In the genomic region with DNA sequence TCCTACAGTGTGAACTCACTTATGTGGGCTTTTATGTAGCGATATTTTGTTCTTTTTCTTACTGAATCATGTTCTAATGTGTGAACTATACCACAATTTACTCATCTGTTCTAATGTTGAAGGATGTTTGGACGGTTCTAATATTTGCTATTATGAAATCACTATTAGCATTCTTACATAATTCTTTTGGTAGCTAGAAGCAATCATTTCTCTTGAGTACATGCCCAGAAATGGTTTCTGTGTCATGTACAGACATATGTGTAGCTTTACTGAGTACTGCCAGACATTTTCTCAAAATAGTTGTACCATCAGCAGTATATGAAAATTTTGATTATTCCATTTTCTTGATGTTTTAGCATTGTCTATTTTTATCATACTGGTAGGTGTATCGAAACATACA, we compare ENCODE assay signal across 39 mouse cellular contexts. TPM values are rescaled to one million over a fixed set of nuclear protein-coding genes. Genes with fewer than 3 reads are reported as not detected.
"Had no signal": no experiment of that assay in that cellular context is flagged by ENCODE, and none has a peak within 500 bp of the region (broad histone marks: within the 10 kb centered on the region; RNA-seq: fewer than 3 reads in every experiment).

No protein-coding gene starts in this region.

- H3K9me3 ChIP-seq: heart, embryonic 10.5 days; heart, embryonic 12.5 days; hindbrain, embryonic 10.5 days; hindbrain, embryonic 12.5 days; intestine, embryonic 15.5 days; limb, embryonic 10.5 days; limb, embryonic 12.5 days; liver, embryonic 13.5 days; liver, embryonic 15.5 days had no signal

- H3K4me1 ChIP-seq: heart, embryonic 10.5 days; heart, embryonic 12.5 days; hindbrain, embryonic 10.5 days; hindbrain, embryonic 12.5 days; intestine, embryonic 15.5 days; limb, embryonic 10.5 days; limb, embryonic 12.5 days; liver, embryonic 13.5 days; liver, embryonic 15.5 days had no signal

- H3K27ac ChIP-seq: heart, embryonic 10.5 days; hindbrain, embryonic 10.5 days; hindbrain, embryonic 12.5 days; hindbrain, embryonic 14.5 days; intestine, embryonic 15.5 days; left cerebral cortex, adult 2 months; limb, embryonic 10.5 days; limb, embryonic 12.5 days; liver, embryonic 13.5 days; liver, embryonic 15.5 days had no signal

- H3K4me2 ChIP-seq: heart, embryonic 12.5 days; hindbrain, embryonic 12.5 days; hindbrain, embryonic 14.5 days; intestine, embryonic 15.5 days; limb, embryonic 12.5 days; liver, embryonic 13.5 days; liver, embryonic 15.5 days had no signal

- H3K4me3 ChIP-seq: heart, embryonic 10.5 days; heart, embryonic 12.5 days; hindbrain, embryonic 10.5 days; hindbrain, embryonic 12.5 days; intestine, embryonic 15.5 days; left cerebral cortex, adult 2 months; limb, embryonic 10.5 days; limb, embryonic 12.5 days; liver, embryonic 13.5 days; liver, embryonic 15.5 days had no signal

- H3K27me3 ChIP-seq: heart, embryonic 12.5 days; hindbrain, embryonic 12.5 days; intestine, embryonic 15.5 days; limb, embryonic 12.5 days; liver, embryonic 13.5 days; liver, embryonic 15.5 days had no signal

- ATAC-seq: hindbrain, embryonic 16.5 days; inflammation-experienced regulatory T-cells, adult 6 months; intestine, embryonic 15.5 days; intestine, postnatal 0 days had no signal

- H3K36me3 ChIP-seq: heart, embryonic 10.5 days; heart, embryonic 12.5 days; hindbrain, embryonic 10.5 days; hindbrain, embryonic 12.5 days; intestine, embryonic 15.5 days; limb, embryonic 10.5 days; limb, embryonic 12.5 days; liver, embryonic 13.5 days; liver, embryonic 15.5 days had no signal

- H3K9ac ChIP-seq: heart, embryonic 12.5 days; hindbrain, embryonic 12.5 days; hindbrain, embryonic 14.5 days; intestine, embryonic 15.5 days; limb, embryonic 12.5 days; liver, embryonic 13.5 days; liver, embryonic 15.5 days had no signal

- DNase-seq: gastrocnemius, postnatal 14 days; gastrocnemius, postnatal 36 days; heart, adult 18-20 months; heart, postnatal 10 days; heart, postnatal 4 days; kidney, adult 18-20 months; kidney, adult 8-10 months; kidney, postnatal 10 days; kidney, postnatal 25 days; kidney, postnatal 4 days; liver; liver, embryonic 13.5 days had no signal

RNA-seq across cellular contexts. Expression of a gene that starts 7.4 kb away (rescaled TPM):
- total RNA-seq: gastrocnemius, adult 18-20 months; gastrocnemius, adult 8-10 months; gastrocnemius, postnatal 14 days; gastrocnemius, postnatal 36 days; granulocyte monocyte progenitor cell, adult 5-6 weeks; heart, adult 18-20 months; heart, adult 8-10 months; heart, postnatal 10 days; heart, postnatal 25 days; heart, postnatal 4 days; layer of hippocampus, postnatal 25 days; left cerebral cortex, adult 2 months; left cerebral cortex, postnatal 14 days; left cerebral cortex, postnatal 36 days had no signal
- polyA plus RNA-seq: frontal cortex, adult 2 months; heart, embryonic 10.5 days; heart, embryonic 12.5 days; heart, embryonic 14.5 days; heart, embryonic 16.5 days; hindbrain, embryonic 10.5 days; hindbrain, embryonic 12.5 days; hindbrain, embryonic 14.5 days; inflammation-experienced regulatory T-cells, adult 6 months; intestine, embryonic 15.5 days; intestine, postnatal 0 days; kidney, embryonic 14.5 days; kidney, embryonic 16.5 days; limb, embryonic 10.5 days; limb, embryonic 12.5 days; limb, embryonic 14.5 days; liver, embryonic 13.5 days; liver, embryonic 15.5 days had no signal
